Mouse (Mus musculus): ENCODE data around the gene H2afv. TPM values are rescaled to one million over a fixed set of nuclear protein-coding genes. Genes with fewer than 3 reads are reported as not detected.
A peak's percentile ranks its signal among the peaks of the same experiment; 100 is the strongest.

Gene H2afv
- total RNA-seq, 4 experiments from 2014 or later: 37.9 to 41.3 (median 39.0) TPM

GRCm38 (mm10) chr11:6390376-6391053, 53.7 kb downstream of the H2afv start:
- no peak for DNase-seq (ENCODE audit: low spot score in 2 of 2)

GRCm38 (mm10) chr11:6389483-6389921, 54.7 kb downstream of the H2afv start:
- no peak for DNase-seq (ENCODE audit: low spot score in 2 of 2)

- peak; percentile 87 to 94 for DNase-seq (ENCODE audit: low spot score in 2 of 2)
These were observed 55.4 kb downstream of the H2afv start, which contains the start of gene Zmiz2 for GRCm38 (mm10) chr11:6388726-6389413. Gene Zmiz2, plus strand, starts transcription at chr11:6389074.

GRCm38 (mm10) chr11:6388126-6388725, 56.0 kb downstream of the H2afv start:
- DNase-seq (ENCODE audit: low spot score in 2 of 2): no peak

DNA sequence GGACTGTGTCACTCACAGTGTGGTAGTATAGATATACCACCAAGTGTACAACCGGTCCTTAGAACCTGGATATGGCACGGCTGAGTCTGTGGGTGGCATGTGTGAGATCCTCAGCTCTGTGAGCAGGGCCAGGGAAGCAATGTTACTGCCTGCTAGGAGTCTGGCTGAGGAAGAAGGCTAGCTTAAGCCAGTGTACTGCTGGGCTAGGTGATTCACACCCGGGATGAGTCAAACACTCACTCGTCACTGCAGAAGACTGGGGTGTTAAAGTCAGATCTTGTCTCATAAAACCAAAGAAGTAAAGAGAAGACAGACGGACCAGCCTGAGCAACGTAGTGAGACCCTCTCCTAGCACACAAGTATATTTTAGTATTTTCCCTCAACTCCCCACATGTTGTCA, 63.3 kb downstream of the H2afv start:
- no peak for DNase-seq (ENCODE audit: low spot score in 2 of 2)

Small RNAs within 50 kb of the gene (microRNA-seq; reads per million reads assigned to microRNA genes)
- 0 to 0.66 reads per million in 2 experiments for gene Gm22123
- gene Mir7651: 0.42 to 1.1 reads per million in 2 experiments

Other genes with a start within 250 kb of the H2afv start
- under 1 TPM; 0.30 to 0.53 (median 0.39) TPM for gene A730071L15Rik, start 244.4 kb downstream of the H2afv start, total RNA-seq (2022)
- gene Nudcd3, start 244.0 kb downstream of the H2afv start, total RNA-seq (2022): 100 to 1,000 TPM; 138 to 154 (median 147) TPM
- gene Npc1l1, start 214.3 kb downstream of the H2afv start, total RNA-seq (2022): under 1 TPM; 0.65 to 0.94 (median 0.79) TPM
- 10 to 100 TPM; 43.0 to 53.3 (median 49.9) TPM for gene Ddx56, start 176.7 kb downstream of the H2afv start, total RNA-seq (2022)
- 100 to 1,000 TPM in 1 of 4 experiments, 10 to 100 TPM in 3; 87.6 to 100 (median 93.7) TPM for gene Tmed4, start 169.6 kb downstream of the H2afv start, total RNA-seq (2022)
- gene Ogdh, start 152.8 kb downstream of the H2afv start, total RNA-seq (2022): 100 to 1,000 TPM; 244 to 278 (median 257) TPM
- gene Zmiz2, start 55.4 kb downstream of the H2afv start, total RNA-seq (2022): 100 to 1,000 TPM; 199 to 214 (median 211) TPM
- gene Ppia, start 29.0 kb downstream of the H2afv start, total RNA-seq (2022): 1,000 to 10,000 TPM; 1,587 to 1,877 (median 1,701) TPM
- gene Purb, start 31.5 kb upstream of the H2afv start, total RNA-seq (2022): 100 to 1,000 TPM; 221 to 283 (median 254) TPM
- 1 to 10 TPM in 1 of 4 experiments, under 1 TPM in 3; 0.44 to 1.3 (median 0.67) TPM for gene Myo1g, start 76.5 kb upstream of the H2afv start, total RNA-seq (2022)
- 10 to 100 TPM; 60.8 to 79.1 (median 71.2) TPM for gene Ccm2, start 102.4 kb upstream of the H2afv start, total RNA-seq (2022)
- 10 to 100 TPM; 49.8 to 53.4 (median 50.2) TPM for gene Nacad, start 161.6 kb upstream of the H2afv start, total RNA-seq (2022)
- gene Tbrg4, start 181.6 kb upstream of the H2afv start, total RNA-seq (2022): 10 to 100 TPM; 42.8 to 55.7 (median 46.8) TPM
- gene Wap, start 194.2 kb upstream of the H2afv start, total RNA-seq (2022): not detected
- gene Ramp3, start 214.1 kb upstream of the H2afv start, total RNA-seq (2022): 10 to 100 TPM; 13.4 to 18.5 (median 15.5) TPM